Mouse (Mus musculus): ENCODE data around the gene Fbln1.

Gene Fbln1

DNA sequence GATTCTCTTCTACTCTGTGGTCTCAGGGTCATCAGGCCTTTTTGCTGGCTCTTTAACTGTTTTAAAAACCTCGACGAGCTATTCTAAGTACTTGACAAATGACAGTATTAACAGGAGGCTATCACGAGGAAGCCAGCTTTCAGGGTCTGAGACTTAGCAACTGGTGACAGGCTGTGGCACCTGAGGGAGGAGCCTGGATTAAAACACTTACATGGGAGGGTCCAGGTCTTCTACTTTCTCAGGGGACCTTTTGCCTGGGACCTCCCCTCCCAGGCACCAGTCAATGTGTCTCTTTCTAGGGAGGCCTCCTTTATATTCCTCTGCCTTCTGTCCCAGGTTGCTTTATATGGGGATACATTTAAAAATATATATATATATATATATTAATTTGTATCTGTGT is 128.5 kb downstream of the Fbln1 start:
- Histone ChIP-seq H3K27me3 (ENCODE audit: insufficient read depth, low read length) (no peaks in the 10 kb centered on the region), H3K36me3 (ENCODE audit: insufficient read depth, low read length) (peaks cover 4% of the 10 kb centered on the region; the same call in 1 of the 2 replicates), H3K9me3 (ENCODE audit: low read length) (no peaks in the 10 kb centered on the region), H3K4me3 (replicated peaks; ENCODE audit: low read length) (no peak overlapping the region), H3K4me1 (replicated peaks; ENCODE audit: low read depth, low read length) (peaks cover 71% of the 10 kb centered on the region)
- TF ChIP-seq POU5F1 (IDR thresholded peaks at IDR 0.05; ENCODE audit: borderline replicate concordance, low read length) (no peak), CTCF (conservative IDR thresholded peaks at IDR 0.05; ENCODE audit: low read length) (no peak), NANOG (IDR thresholded peaks at IDR 0.05; ENCODE audit: borderline replicate concordance, low read length) (no peak)

DNA sequence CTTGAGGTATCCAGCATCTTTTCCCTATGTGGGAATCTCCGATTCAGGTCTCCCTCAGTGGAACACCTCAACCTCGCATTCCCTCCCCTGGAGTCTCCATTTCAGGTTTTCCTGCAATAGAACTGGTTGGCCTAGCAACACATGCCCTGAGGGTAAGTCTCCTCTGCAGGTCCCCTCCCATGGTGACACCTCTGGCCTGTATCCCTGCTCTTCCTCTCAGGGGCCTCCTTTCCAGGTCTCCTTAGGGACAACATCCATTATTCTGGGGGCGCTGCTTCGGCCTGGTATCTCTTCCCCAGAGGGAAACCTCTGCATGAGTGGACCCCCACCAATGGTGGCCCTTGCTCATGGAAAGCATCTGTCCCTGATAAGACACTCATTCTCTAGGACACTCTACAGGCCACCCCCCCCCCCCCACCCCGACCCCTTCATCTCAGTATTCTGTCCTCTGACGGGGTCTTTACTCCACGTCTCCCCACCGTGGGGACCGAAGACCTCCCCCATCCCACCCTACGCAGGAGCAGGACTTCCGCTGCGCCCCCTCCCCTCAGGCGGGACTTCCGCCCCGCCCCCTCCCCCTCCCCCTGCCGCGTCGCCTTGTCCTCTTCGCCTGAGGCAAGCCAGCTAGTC is 130.0 kb downstream of the Fbln1 start, which contains the start of gene Atxn10:
TSS of gene Atxn10 (plus strand) at position 575 of the 630 bp plus-strand sequence.
- TF ChIP-seq CTCF (conservative IDR thresholded peaks at IDR 0.05; ENCODE audit: low read length) (no peak), POU5F1 (IDR thresholded peaks at IDR 0.05; ENCODE audit: borderline replicate concordance, low read length) (no peak), NANOG (IDR thresholded peaks at IDR 0.05; ENCODE audit: borderline replicate concordance, low read length) (no peak)
- Histone ChIP-seq H3K27me3 (ENCODE audit: insufficient read depth, low read length) (no peaks in the 10 kb centered on the region), H3K36me3 (ENCODE audit: insufficient read depth, low read length) (peaks cover 8% of the 10 kb centered on the region), H3K4me1 (replicated peaks; ENCODE audit: low read depth, low read length) (peaks cover 80% of the 10 kb centered on the region), H3K4me3 (replicated peaks; ENCODE audit: low read length) (peak within 1 kb of the TSS; percentile 100), H3K9me3 (ENCODE audit: low read length) (no peaks in the 10 kb centered on the region)

Measured in E14TG2a.4 (cell line).